Mouse (Mus musculus) left cerebral cortex, adult 8-10 months (tissue): ENCODE results near the gene Ank. TPM values are rescaled to one million over a fixed set of nuclear protein-coding genes. Genes with fewer than 3 reads are reported as not detected.
"Not testable (repeated sequence)": the region's sequence is repeated elsewhere in the genome, so short reads cannot be mapped to it uniquely, and the experiment has no call there.

Experiments
- DNase-seq, 2 experiments: peaks; one replicate each; pipeline ENCODE4 v3.0.0; 2022; ENCODE audit warnings: low spot score in 2 of 2
- total RNA-seq, 4 experiments: library from RNA; stranded (reverse); gene quantifications; 2 replicates each; pipeline ENCODE4 v1.2.4; 2022

Gene Ank
- total RNA-seq, 4 experiments from 2014 or later = 195 to 201 (median 197) TPM

DNA sequence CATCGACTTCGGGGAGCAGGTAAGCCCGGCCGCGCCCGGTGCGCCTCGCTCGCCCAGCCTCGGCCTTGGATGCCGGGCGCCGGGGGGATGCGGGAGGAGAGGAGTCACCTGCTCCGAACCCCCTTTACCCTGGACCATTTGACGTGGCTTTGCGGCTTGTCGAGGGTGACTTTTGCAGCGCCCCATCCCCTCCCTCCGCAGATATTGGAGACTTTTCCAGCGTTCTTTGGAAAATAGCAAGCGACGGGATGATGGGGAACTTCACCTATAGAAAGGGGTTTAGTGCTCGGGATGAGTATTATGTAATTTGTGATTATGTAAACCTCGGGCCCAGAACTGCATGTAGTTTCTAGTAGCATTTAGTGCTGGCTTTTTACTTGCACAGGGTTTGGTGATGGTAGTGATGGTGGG is 609 bp downstream of the Ank start:
- no peak for DNase-seq

DNA sequence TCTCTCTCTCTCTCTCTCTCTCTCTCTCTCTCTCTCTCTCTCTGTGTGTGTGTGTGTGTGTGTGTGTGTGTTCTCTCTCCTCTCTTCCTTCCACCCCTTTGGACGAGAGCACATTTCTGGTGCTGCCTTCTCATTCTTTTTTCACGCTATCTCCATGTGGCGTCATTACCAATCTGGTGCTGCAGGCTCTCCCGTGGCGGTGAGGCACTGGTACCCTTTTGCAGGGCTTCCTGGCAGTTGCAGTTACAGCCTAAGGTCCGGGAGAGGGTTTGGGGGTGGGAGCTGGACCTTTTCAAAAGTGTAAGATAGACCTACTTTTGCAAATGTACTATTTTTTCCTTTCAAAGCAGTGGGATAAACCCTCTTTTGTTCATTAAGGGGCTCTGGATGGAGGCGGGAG is 1.2 kb downstream of the Ank start:
- no peak for DNase-seq

DNA sequence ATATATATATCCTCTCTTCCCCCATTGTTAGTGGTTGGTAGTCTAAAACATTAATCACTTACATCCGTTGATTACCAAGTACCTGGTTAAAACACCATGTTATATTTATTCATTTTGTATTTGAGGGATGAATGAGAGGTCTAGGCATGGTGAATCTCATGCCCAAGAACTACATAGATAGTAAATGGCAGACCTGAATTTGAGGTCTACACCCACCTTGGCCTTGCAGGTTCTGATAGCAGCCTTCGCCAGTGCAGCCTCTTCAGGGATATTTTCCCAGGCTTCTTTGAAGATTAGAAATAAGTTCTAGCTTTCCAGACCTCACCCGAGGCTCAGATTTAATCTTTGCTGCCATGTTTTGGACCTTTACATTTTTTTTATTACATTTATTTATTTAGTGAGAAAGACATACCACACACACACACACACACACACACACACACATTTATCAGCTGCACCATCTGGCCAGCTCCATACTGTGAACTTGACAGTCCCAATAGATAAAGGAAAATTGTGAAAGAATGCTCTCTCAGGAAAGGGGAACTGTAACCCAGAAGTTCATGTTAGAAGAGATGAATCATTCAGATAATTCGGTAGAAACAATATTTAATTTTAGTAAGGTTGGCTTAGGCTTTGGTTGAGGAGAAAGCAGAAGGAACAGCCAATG is 2.5 kb downstream of the Ank start:
- DNase-seq = no peak

DNA sequence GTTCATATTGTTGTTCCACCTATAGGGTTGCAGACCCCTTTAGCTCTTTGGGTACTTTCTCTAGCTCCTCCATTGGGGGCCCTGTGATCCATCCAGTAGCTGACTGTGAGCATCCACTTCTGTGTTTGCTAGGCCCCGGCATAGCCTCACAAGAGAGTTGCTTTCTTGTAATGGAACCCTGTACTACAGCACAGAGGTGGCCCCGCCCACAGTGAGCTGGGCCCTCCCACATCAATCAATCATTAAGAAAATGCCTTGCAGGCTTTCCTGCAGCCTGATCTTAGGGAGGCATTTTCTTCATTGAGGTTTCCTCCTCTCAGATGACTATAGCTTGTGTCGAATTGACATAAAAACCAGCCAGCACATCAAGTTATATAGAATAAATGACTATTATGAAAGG is 3.9 kb downstream of the Ank start:
- DNase-seq = not testable (repeated sequence)

DNA sequence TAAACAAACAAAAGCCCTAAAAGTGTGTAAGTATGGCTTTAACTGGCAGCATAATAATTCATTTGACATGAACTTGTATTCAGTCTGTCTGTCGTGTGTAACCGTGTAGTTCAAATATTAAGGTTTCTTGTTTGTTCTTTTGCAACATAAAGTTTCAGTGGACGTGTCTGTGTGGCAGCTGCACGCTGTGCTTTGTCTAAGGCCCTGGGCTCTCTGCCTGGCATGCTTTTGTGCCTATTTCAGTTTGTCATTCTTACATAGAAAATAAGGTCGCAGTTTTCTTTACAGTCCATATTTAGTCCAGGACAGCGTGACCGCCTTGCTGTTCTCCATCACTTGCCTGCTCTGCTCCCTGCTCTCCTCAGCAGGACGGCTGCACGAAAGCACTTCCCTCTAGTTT is 5.8 kb downstream of the Ank start:
- DNase-seq = no peak

DNA sequence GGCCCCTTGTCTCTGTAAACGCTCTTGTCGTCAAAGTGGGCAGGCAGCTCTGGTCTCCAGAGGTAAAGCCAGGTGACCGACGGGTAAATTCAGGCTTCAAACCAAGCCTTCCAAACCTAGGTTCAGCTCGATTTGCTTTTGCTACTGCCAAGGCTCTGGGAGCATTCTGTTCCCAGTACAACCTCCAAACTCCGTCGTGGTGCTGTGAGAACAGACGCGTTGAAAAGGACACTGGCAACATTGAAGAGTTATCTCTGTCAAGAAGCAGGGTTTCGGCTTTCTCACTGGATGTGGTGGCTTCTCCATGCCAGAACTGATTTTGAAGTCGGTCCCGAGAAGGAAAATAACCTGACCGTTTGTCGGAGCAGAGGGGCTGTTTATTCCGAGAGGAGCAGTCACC is 9.5 kb downstream of the Ank start:
- DNase-seq = no peak

DNA sequence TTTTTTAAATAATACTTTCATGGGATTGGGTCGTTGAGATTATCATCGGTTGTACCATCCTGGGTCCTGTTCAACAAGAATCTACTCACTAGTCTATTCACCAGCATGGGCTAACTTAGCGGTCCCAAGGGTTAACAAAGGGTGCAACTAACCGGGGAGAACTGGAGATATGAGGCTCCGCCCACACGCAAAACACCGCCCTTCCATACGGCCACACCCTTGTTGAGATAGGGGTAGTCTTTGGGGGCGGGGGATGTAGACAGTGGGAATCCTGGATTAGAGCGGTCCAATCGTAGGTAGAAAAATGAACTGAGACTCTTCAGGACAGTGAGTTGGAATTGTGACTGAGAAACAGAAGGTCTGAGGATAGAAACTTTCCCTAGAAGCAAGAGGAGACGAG is 10.2 kb downstream of the Ank start:
- DNase-seq = no peak

DNA sequence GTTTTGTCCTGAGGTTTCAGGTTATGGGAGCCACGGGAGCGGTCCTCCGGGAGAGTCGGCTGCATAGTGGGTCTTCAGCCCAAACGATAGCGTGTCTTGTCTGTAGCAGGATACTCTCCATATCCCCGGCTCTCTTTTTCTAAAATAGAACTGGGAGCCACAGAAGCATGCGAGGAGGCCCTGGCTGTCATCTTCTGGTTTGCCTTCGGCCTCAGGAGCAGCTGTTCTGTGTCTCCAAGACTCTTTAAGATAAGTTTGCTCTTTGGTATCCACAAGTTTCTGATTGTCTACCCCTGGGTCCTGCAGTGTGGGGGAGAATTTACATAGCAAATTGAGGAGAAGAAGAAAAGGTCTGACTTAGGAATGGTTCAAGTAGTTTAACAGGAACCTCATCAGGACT is 10.7 kb downstream of the Ank start:
- DNase-seq = no peak

DNA sequence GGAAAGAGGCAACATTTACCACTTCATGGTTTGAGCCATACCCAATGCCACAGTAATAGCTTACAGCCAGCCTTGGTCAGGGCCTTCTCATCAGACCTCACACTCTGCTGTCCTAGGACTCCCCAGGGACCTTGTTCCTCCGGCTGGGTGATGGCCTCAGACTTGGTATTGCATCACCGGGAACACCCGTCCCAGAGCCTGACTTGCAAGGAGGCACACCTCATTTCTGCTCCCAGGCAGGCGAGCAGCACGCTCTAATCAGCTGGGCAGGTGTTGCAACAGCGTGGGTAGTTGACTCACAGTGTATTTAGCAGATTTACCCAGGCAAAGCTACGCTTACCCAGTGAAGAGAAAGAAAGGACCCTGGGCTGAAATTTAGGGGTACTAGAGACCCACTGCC is 11.2 kb downstream of the Ank start:
- DNase-seq = no peak

DNA sequence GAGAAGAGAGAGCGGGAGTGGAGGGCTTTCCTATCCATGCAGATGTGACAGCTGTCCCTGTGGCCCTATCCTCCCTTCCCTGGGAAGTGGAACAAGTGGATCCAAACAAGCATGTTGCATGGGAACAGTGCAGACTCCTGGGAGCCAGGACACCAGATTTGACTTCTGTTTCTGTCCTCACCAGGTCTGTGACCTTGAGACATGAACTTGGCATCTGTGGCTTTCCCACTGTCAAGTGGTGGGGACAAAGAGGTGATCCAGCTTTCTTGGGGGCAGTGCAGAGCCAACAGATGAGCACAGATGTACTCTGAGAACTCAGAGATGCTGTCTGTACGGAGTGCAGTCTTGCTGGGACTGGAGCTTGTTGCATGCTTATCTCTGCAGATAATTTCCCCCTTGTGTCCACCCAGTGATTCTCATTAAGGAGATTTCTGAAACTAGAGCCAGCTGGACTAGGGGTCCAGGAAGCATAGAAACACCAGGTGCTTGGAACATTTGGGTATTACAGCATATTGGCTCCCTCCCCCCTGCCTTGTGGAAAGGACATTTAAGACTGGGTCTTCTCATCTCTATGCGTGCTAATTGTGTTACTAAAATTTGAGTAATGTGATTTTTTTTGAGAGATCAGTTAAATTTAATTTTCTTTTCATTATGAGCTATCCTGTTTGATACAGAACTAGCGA is 14.0 kb downstream of the Ank start:
- DNase-seq = no peak

DNA sequence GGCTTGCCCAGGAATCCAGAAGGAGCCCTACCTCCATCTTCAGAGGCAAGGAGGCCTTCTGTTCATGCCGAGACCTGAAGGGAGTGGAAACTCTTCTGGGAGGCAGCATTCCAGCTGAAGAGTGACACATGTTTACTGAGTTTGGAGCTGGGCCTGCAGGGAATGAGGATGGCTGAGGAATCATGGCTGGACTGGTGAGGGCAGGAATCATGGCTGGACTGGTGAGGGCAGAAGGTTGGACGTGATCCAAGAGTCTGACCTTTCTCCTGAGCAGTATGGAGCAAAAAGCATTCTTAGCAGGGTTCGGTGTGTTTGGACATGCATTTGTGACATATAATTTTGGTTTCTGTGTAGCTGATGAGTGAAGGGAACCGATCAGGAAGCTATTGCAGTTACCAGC is 15.5 kb downstream of the Ank start:
- DNase-seq = no peak

DNA sequence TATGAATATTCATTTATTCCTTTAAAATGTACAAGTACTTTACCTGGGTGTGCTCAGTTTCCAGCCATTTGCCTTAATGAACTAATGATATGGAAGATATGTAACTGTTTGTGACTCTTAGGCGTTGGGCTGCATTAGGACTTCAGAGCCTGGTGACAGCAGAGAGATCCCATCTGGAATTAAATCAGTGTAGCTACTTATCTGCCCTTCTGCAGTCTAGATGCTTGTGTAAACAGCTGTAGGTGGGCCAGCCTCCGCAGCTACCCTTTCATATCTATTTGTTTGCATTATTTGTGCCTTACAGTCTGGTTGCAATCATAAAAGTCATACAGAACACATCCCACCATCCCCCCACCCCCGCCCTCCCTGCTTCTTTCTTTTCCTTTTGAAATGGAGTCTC is 16.7 kb downstream of the Ank start:
- DNase-seq = no peak

DNA sequence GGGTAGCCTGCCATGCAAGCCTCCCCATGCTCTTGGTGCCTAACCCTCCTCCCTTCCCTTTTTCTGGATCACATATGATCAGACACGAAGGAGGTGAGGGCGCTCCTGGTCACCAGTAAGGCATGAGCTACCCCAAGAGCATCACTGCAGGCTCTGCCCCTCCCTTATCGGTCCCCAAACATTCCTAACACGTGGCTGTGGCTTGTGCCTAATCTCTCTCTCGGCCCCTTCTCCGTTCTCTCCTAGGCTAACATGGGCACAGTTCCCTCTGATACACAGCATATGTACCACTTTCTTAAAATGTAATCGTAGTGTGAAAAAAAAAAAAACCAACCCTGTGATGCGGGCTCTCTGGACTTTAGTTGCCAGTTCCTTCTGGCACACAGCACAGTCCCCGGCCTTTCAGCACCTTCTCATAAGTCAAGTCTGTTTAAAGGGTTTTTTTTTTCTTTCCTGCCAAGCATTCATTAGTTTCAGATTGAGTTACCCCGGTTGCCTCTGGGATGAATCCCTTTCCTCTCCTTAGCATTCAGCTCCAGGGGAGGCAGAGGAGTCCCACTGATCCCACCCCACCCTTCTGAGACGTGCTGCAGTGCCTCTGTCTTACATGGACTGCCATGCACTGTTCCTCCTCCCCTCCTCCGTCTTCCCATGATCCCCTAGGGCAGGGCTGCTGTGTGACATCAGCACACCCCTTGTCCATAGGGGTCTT is 19.2 kb downstream of the Ank start:
- DNase-seq = no peak

DNA sequence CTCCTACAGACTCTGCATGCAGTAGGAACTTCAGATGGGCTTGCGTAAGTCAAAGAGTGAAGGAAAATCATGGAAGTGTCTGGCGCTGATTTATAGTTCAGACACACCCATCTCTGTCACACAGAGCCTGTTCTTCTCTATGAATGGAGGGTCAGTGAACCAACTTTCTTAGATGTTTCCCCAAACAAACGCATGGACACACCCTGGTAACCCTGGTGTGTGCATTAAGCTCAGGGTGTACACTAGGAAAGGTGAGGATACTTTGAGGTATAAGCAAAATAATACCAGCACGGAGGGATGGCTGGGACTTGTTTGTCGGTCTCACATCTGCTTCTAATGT is 19.8 kb downstream of the Ank start:
- no peak for DNase-seq

DNA sequence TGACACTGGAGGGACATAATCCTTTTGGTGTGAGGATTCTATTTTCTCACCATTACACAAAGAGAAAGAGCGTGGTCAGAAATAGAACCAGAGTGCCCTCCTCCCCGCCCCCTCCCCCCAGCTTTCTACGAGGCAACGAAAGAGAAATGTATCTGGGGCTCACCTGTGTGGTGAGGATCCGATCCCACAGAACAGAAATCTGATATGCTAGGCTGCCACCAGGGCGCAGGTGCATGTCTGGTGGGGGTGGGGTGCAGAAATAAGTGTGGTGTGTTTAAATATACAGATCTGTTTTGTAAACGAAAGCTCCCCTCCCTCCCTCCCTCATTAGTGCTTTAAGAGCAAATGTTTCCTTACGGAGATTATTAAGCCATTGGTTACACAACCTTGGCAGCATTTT is 20.6 kb downstream of the Ank start:
- no peak for DNase-seq

DNA sequence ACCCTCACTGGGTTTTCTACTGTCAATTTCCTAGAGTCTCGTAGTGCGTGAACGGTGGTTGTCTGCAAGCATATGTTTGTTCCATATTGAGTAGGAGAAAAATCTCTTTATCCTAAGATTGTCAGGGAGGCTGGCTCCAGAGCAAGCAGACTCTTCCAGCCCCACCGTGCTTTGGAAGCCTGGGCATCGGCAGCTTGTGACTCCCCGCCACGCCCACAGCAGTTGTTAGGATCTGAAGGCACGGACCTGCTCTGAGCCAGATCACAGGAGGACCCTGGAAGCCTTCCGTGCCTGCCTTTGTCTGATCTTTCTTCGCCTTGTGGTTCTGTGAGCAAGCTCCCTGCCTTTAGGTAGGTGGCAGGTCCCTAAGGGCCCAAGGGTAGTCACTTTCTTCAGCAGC is 21.6 kb downstream of the Ank start:
- peak in 1 of 2 experiments; percentile 68 for DNase-seq

DNA sequence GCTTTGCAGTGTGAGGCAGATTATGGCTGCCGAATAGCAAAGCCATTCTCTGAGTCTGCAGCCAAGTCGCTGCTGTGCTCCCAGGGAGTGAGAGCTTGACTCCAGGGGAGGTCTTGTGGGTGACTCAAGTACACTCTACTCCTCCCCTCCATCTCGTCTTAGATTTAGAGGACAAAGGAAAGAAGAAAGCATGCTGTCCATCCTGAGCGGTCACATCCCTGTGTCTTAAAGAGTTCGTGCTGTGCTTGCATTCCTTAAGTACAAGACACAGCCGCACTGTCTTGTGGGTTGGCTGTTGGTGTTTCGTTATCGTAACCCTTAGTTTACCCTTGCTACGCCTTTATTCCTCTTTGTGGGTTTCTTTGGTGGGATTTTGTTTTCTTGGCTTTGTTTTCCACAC is 24.2 kb downstream of the Ank start:
- DNase-seq = no peak

DNA sequence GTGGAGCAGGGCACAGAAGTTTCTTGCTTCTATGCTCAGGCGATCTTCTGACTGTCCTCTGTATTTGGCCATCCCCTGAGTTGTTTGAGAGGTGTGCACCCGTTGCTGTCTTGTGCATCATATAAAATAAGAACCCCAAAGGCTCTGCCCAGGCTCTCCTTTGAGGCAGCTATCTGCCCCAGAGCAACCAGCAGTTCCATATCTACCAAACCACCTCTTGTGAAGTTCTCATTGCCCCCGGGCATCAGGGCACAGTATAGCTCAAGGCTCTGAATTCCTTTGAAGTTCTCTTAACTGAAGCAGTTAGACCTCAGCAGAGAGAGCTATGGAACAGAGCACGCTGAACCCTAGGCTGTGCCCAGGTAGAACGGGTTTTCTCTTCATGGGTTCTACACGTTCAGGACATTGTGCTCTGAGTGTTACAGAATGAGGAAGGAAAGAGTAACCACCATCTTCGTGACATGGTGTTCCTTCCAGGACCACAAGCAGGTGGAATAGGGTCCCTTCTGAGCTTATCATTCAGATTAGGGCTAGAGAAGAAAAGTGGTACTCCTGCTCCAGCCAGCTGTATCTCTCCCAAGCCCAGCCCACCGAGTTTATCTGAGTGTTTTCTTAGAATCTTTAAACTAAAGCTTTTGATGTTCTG is 25.1 kb downstream of the Ank start:
- DNase-seq = no peak

DNA sequence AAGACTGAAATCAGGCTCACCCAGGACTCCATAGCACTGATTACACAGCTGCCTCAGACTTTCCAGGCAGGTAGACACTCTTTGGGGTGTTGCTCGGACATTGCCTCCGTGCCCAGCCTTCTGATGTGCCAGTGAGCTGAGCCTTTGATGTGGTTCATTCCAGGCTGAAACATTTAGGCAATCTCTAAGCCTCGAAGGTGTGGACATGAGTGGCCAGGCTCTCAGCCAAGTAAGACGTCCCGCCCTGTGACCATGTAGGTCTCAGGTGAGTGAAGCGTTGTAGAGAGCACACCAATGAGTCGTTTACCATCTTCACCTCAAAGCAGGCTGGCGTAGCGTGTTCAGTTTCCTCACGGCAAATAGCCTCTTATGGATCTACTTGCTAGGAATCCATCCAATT is 25.7 kb downstream of the Ank start:
- no peak for DNase-seq

DNA sequence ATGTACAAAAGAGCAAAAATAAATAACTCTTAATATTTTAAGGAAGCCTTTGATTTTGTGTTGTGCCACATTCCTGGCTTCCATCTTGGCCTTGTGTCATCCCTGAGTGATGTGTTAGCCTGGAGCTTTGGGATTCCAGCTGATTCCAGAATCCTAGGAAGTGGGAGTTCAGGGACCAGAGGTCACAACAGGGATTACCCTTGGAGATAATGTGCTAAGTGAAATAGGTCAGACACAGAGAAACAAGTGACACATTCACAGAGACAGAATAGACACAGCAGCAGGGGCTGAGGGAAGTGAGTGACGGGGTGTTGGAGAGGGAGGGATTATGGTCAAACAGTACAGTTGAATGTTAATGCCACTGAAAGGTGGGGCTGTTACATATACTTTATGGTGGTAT is 26.3 kb downstream of the Ank start:
- DNase-seq = no peak

DNA sequence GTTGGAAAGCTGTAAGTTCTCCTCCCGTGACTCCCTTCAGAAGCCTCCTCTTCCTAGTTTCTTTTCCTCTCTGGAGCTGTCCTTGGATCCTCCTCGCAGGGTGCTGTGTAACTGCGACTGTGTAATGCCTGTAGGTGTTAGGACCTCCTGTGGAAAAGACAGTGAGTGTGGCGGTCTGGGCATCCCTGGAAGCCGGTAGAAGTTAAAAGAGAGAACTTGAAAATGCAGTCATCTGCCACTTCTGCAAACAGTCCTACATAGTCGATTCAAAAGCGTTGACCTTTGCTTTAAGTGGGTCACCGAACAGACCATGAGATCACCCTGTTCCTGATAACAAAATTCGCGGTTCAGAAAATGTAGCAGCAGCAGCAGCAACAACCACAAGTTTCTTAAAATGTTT is 27.0 kb downstream of the Ank start:
- DNase-seq = no peak

DNA sequence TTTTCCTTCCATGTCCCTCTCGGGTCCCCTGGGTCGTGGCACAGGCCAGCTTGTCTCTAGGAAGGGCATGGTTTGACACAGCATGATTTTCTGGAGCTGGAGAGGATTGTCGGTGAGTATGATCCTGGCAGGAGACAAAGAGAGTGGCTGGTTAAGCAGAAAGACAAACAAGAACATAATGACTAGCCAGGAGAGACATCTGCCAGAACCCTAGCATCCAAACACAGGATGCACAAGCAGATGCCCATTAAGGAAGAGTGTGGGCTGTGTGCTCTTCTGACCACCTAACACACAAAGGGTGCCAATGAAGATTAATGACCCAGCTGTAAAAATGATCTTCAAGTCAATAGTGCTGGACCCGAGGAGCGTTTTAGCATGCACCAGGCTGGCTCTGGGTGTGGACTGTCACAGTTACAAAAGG is 29.5 kb downstream of the Ank start:
- no peak for DNase-seq
